Mouse (Mus musculus) CD8-positive naive resting alpha-beta T cell, adult 2 months (primary cell): ENCODE measurements around the gene Svs5.

Source experiments
- DNase-seq, 2 experiments: peaks; one replicate each; pipeline ENCODE4 v3.0.0; 2022; ENCODE audit warnings: low read depth in 2 of 2, low spot score in 2 of 2

Gene Svs5

GRCm38 (mm10) chr2:164377478-164378426, 45.2 kb downstream of the Svs5 start:
- DNase-seq = no peak

GRCm38 (mm10) chr2:164381726-164382125, 49.2 kb downstream of the Svs5 start:
- DNase-seq = no peak

GRCm38 (mm10) chr2:164382971-164383370, 50.4 kb downstream of the Svs5 start:
- DNase-seq = no peak
